Mouse (Mus musculus) forebrain, postnatal 0 days (tissue): ENCODE results near the gene Tedc1. TPM values are rescaled to one million over a fixed set of nuclear protein-coding genes. Genes with fewer than 3 reads are reported as not detected.

ENCODE experiments used
- ATAC-seq: fragments of 200-750 bp; cut with Nextera tagmentation; 2 replicates; pipeline ENCODE4 v1.8.0; 2017; ENCODE audit warnings: mild to moderate bottlenecking, moderate library complexity
- DNase-seq: peaks from one replicate; pipeline ENCODE4 v3.0.0-alpha.2; 2015
- H3K27ac ChIP-seq: fragments of 300-500 bp; sonication (generic); 2 replicates; pipeline ENCODE4 v1.5.1; 2014; ENCODE audit warnings: low read depth, mild to moderate bottlenecking, antibody characterized with exemption, low read length, moderate library complexity, mixed read lengths
- H3K27me3 ChIP-seq: fragments of 300-500 bp; sonication (generic); 2 replicates; pipeline ENCODE4 v1.6.1; 2014; ENCODE audit warnings: mild to moderate bottlenecking, low read length, mixed read lengths; ENCODE audit not compliant: insufficient read depth
- H3K36me3 ChIP-seq: fragments of 300-500 bp; sonication (generic); 2 replicates; pipeline ENCODE4 v1.6.1; 2014; ENCODE audit warnings: mild to moderate bottlenecking, moderate library complexity; ENCODE audit not compliant: insufficient read depth
- H3K4me1 ChIP-seq: fragments of 300-500 bp; sonication (generic); 2 replicates; pipeline ENCODE4 v1.6.1; 2014; ENCODE audit warnings: antibody characterized with exemption; ENCODE audit not compliant: insufficient read depth
- H3K4me2 ChIP-seq: fragments of 300-500 bp; sonication (generic); 2 replicates; pipeline ENCODE4 v1.6.1; 2014; ENCODE audit warnings: low read depth, mild to moderate bottlenecking, moderate library complexity
- H3K4me3 ChIP-seq: fragments of 300-500 bp; sonication (generic); 2 replicates; pipeline ENCODE4 v1.5.1; 2014; ENCODE audit warnings: low read depth, low read length, mixed read lengths
- H3K9ac ChIP-seq: fragments of 300-500 bp; sonication (generic); 2 replicates; pipeline ENCODE4 v1.6.1; 2014; ENCODE audit warnings: mild to moderate bottlenecking
- H3K9me3 ChIP-seq: fragments of 300-500 bp; sonication (generic); 2 replicates; pipeline ENCODE4 v1.6.1; 2016; ENCODE audit warnings: low read length
- CTCF ChIP-seq: sonication (generic); IDR thresholded peaks from 2 replicates; pipeline ENCODE4 v1.5.1; 2016; ENCODE audit warnings: antibody characterized with exemption, control low read depth, low read depth
- WGBS: fragments of 180-500 bp; shearing (Covaris S2); extraction: QIAGEN DNeasy Blood & Tissue Kit; methylation state at CpG from one replicate; pipeline ENCODE4 v1.1.7; 2014; 5-methylcytosine and 5-hydroxymethylcytosine counted together
- polyA plus RNA-seq: library from polyadenylated mRNA; unstranded; fragments of >200 nt; fragmentation: Nextera tagmentation; extraction: Ambion mirVana; gene quantifications from 2 replicates; pipeline ENCODE4 v1.2.1, GENCODE M21; 2015
- total RNA-seq: library from RNA; depleted of rRNA; stranded (reverse); fragments of >200 nt; gene quantifications from 2 replicates; pipeline ENCODE4 v1.2.3, GENCODE M21; 2014

Gene Tedc1
- total and polyA plus RNA-seq, 2 experiments from 2014 or later = 8.6 to 10.0 TPM

- ATAC-seq = no peak
- H3K9ac ChIP-seq = no peak overlapping the region
- no peak for TF ChIP-seq CTCF
- no peak for DNase-seq
- no peak overlapping the region for H3K27ac ChIP-seq
- H3K9me3 ChIP-seq = no peaks in the 10 kb centered on the region
- no peak overlapping the region for H3K4me3 ChIP-seq
- no peak overlapping the region for H3K4me2 ChIP-seq
- no peaks in the 10 kb centered on the region; the same call in 1 of the 2 replicates for H3K27me3 ChIP-seq
- peaks cover 8% of the 10 kb centered on the region; the same call in 1 of the 2 replicates for H3K4me1 ChIP-seq
- WGBS = 77% methylated on average over 3 of the region's 3 CpGs
- peaks cover 10% of the 10 kb centered on the region for H3K36me3 ChIP-seq
Measured at GRCm38 (mm10) chr12:113149896-113150295, 6.3 kb upstream of the Tedc1 start.

- Histone ChIP-seq H3K27ac (no peak overlapping the region), H3K4me3 (no peak overlapping the region), H3K9ac (no peak overlapping the region), H3K9me3 (no peaks in the 10 kb centered on the region), H3K4me1 (peaks cover 13% of the 10 kb centered on the region; the same call in 1 of the 2 replicates), H3K27me3 (no peaks in the 10 kb centered on the region; the same call in 1 of the 2 replicates), H3K36me3 (peaks cover 3% of the 10 kb centered on the region; the same call in 1 of the 2 replicates), H3K4me2 (no peak overlapping the region)
- ATAC-seq (no peak), DNase-seq (no peak)
- 83% methylated on average over 4 of the region's 4 CpGs for WGBS
- no peak for TF ChIP-seq CTCF
Measured at GRCm38 (mm10) chr12:113150591-113150990, 5.6 kb upstream of the Tedc1 start.

- Histone ChIP-seq H3K4me1 (peaks cover 13% of the 10 kb centered on the region; the same call in 1 of the 2 replicates), H3K4me3 (no peak overlapping the region), H3K27ac (no peak overlapping the region), H3K27me3 (no peaks in the 10 kb centered on the region; the same call in 1 of the 2 replicates), H3K36me3 (no peaks in the 10 kb centered on the region), H3K9ac (no peak overlapping the region), H3K9me3 (no peaks in the 10 kb centered on the region), H3K4me2 (no peak overlapping the region; the same call in 1 of the 2 replicates)
- 79% methylated on average over 8 of the region's 8 CpGs for WGBS
- no peak for TF ChIP-seq CTCF
- no peak for DNase-seq
- ATAC-seq = no peak
Measured at GRCm38 (mm10) chr12:113151046-113151445, 5.2 kb upstream of the Tedc1 start.

- peak overlapping the region; percentile 62 for H3K4me2 ChIP-seq
- no peak overlapping the region for H3K27ac ChIP-seq
- ATAC-seq (no peak), DNase-seq (peak; percentile 11)
- peak overlapping the region; percentile 40 for H3K9ac ChIP-seq
- no peak for TF ChIP-seq CTCF
- no peaks in the 10 kb centered on the region; the same call in 1 of the 2 replicates for H3K27me3 ChIP-seq
- H3K36me3 ChIP-seq = no peaks in the 10 kb centered on the region
- H3K4me1 ChIP-seq = peaks cover 16% of the 10 kb centered on the region; the same call in 1 of the 2 replicates
- no peaks in the 10 kb centered on the region for H3K9me3 ChIP-seq
- WGBS = 2% methylated on average over 36 of the region's 36 CpGs
- peak overlapping the region; percentile 32 for H3K4me3 ChIP-seq
Measured at GRCm38 (mm10) chr12:113151661-113152271, 4.5 kb upstream of the Tedc1 start.

GRCm38 (mm10) chr12:113152272-113152661, 4.0 kb upstream of the Tedc1 start:
- Histone ChIP-seq H3K9ac (peak overlapping the region; percentile 40; the same call in 1 of the 2 replicates), H3K27ac (no peak overlapping the region), H3K36me3 (no peaks in the 10 kb centered on the region), H3K4me2 (peak overlapping the region; percentile 62), H3K27me3 (no peaks in the 10 kb centered on the region; the same call in 1 of the 2 replicates), H3K4me3 (peak overlapping the region; percentile 32), H3K4me1 (peaks cover 18% of the 10 kb centered on the region; the same call in 1 of the 2 replicates), H3K9me3 (no peaks in the 10 kb centered on the region)
- WGBS = 36% methylated on average over 19 of the region's 19 CpGs
- DNase-seq (no peak), ATAC-seq (no peak)
- TF ChIP-seq CTCF = no peak

DNA sequence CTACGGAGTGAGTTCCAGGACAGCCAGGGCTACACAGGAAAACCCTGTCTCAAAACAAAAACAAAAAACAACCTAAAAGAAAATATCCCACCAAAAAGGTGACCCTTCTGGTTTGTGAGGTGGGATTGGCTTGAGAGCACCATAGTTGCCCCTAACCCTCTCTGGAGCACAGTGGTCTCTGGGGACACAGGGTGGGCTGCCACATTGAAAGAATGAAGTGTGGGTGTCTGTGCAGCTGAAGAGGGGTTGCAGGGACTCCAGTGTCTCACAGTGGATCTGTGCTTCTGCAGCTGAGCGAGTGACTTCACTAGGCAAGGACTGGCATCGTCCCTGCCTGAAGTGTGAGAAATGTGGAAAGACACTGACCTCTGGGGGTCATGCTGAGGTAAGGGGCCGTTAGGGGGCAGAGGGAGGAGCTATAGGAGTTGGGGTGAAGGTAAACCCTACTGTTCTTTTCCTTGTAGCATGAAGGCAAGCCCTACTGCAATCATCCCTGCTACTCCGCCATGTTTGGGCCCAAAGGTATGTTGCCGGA, 3.2 kb upstream of the Tedc1 start:
- DNase-seq = no peak
- peaks cover 18% of the 10 kb centered on the region; the same call in 1 of the 2 replicates for H3K4me1 ChIP-seq
- no peaks in the 10 kb centered on the region for H3K36me3 ChIP-seq
- no peaks in the 10 kb centered on the region; the same call in 1 of the 2 replicates for H3K27me3 ChIP-seq
- TF ChIP-seq CTCF = no peak
- no peak overlapping the region for H3K4me2 ChIP-seq
- no peaks in the 10 kb centered on the region for H3K9me3 ChIP-seq
- no peak overlapping the region for H3K4me3 ChIP-seq
- H3K9ac ChIP-seq = no peak overlapping the region
- no peak overlapping the region for H3K27ac ChIP-seq
- ATAC-seq = no peak
- WGBS = 81% methylated on average over 6 of the region's 6 CpGs

GRCm38 (mm10) chr12:113153971-113154370, 2.2 kb upstream of the Tedc1 start:
- ATAC-seq (no peak), DNase-seq (no peak)
- Histone ChIP-seq H3K27ac (no peak overlapping the region), H3K27me3 (no peaks in the 10 kb centered on the region; the same call in 1 of the 2 replicates), H3K4me2 (no peak overlapping the region), H3K36me3 (no peaks in the 10 kb centered on the region), H3K9me3 (no peaks in the 10 kb centered on the region), H3K4me3 (no peak overlapping the region), H3K9ac (no peak overlapping the region), H3K4me1 (peaks cover 18% of the 10 kb centered on the region; the same call in 1 of the 2 replicates)
- 89% methylated on average over 7 of the region's 7 CpGs for whole genome bisulfite sequencing
- TF ChIP-seq CTCF = no peak
